Mouse (Mus musculus) adrenal gland, adult 18-20 months (tissue): ENCODE measurements around the gene Ndufb3. TPM values are rescaled to one million over a fixed set of nuclear protein-coding genes. Genes with fewer than 3 reads are reported as not detected.
"Not testable (repeated sequence)": the region's sequence is repeated elsewhere in the genome, so short reads cannot be mapped to it uniquely, and the experiment has no call there.

Experiments
- DNase-seq, 2 experiments: peaks; one replicate each; pipeline ENCODE4 v3.0.0; 2021 to 2022; ENCODE audit warnings: low spot score in 2 of 2
- long read RNA-seq, 2 experiments: library from polyadenylated mRNA; stranded (forward); transcript quantifications; one replicate each; pipeline ENCODE4 v2.0.0; 2021
- total RNA-seq, 2 experiments: library from RNA; stranded (reverse); gene quantifications; 1 replicate in 1 of 2; 2 replicates in 1 of 2; pipeline ENCODE4 v1.2.3; 2021

Ndufb3 gene
- 100 to 1,000 TPM; 138 to 195 TPM for total RNA-seq
- long read RNA-seq, experiment 1, transcript Ndufb3-201 (3 exons, 763 nt): major isoform, 30 of 67 reads
- long read RNA-seq, experiment 1, partial matches to known transcripts: 37 of 67 reads
- long read RNA-seq, experiment 1, other reads (novel, unspliced or antisense): 0 of 67 reads
- long read RNA-seq, experiment 2, transcript Ndufb3-201 (3 exons, 763 nt): major isoform, 123 of 238 reads
- long read RNA-seq, experiment 2, partial matches to known transcripts: 113 of 238 reads
- long read RNA-seq, experiment 2, other reads (novel, unspliced or antisense): 2 of 238 reads

DNA sequence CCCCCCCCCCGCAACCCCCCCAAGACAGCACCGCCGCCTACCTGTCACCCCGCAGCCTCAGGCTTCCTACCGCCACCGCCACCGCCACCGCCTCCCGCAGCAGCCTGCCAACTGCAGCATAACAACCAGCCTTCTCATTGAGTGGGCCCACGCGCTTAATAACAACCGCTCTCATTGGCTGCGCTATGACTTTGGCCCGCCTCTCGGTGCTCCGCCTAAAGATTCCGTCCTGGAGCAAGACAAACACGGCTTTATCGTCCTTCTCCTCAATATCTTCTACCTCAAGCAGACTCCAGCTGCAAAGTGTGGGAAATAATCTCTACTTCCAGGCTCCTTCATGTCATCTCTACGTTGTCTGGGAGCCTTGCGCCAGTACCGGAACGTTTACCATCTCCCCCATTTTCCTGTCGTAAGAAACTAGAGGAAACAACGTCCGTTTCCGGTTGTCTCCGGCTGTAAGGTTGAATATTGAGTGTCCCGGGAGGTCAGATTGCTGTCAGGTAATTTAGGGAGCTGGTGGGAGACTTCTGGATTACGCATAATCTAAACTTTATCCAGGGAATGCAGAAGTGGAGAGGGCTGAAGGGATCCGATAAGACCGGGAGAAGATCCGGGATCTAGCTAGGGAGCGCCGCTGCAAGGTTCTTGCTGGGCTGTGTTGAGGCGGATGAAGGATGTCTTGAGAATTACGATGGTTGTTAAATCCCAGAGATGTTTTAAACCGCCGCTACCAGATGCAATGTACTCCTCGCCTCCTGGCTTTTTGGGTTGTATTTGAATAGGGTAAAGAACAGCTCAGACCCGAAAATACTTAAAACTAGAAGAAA is at the start of gene Ndufb3, which contains the start of gene Fam126b:
TSS of gene Ndufb3 (plus strand) at position 214 of the 827 bp plus-strand sequence.
TSS of gene Fam126b (minus strand) at position 153 of the 827 bp plus-strand sequence.
- peak; percentile 80 to 81 for DNase-seq

DNA sequence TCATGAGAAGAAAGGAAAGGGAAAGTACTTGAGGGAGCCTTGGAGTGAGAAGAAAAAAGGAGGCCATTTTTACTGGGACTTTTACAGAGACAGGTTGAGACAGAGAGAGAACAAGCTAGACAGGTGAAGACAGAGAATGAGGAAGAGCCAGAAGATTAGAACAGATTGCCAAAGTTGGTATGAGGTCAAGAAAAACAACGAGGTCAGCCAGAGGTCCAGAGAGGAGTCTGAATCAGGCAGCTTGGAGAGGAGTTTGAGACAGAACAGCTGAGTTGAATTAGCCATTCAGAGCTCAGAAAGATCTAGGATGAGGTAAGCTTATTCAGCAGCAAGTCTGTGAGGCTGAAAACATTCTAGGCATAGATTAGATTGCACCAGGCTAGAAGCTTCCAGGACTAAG is 44.8 kb upstream of the Ndufb3 start:
- DNase-seq: no peak

DNA sequence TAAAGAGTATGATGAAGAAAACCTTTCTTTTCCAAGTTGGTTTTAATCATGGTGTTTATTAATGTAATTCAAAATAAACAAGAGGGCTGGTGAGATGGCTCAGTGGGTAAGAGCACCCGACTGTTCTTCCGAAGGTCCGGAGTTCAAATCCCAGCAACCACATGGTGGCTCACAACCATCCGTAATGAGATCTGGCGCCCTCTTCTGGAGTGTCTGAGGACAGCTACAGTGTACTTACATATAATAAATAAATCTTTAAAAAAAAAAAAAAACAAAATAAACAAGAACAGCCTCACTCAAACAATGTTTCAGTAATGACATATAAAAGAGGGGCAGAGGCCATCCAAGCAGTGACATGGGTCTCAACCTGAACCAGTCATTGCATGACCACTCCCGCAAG is 25.8 kb upstream of the Ndufb3 start:
- DNase-seq: not testable (repeated sequence)

DNA sequence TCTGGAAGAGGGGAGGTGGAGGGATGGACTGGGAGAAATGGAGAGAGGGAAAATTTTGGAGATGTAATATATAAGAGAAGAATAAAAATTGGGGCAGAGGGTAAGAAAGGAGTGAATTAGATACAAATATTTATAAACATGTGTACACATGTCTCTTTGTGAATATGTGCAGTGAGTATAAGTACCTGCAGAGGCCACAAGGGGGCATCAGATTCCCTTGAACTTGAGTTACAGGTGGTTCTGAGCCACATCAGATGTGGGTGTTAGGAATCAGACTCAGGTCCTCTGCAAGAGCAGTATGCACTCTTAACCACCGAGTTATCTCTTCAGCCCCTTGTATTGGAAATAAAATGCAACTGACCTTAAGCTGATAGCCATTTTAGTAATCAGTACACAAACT is 23.7 kb upstream of the Ndufb3 start:
- peak; percentile 39 to 43 for DNase-seq

DNA sequence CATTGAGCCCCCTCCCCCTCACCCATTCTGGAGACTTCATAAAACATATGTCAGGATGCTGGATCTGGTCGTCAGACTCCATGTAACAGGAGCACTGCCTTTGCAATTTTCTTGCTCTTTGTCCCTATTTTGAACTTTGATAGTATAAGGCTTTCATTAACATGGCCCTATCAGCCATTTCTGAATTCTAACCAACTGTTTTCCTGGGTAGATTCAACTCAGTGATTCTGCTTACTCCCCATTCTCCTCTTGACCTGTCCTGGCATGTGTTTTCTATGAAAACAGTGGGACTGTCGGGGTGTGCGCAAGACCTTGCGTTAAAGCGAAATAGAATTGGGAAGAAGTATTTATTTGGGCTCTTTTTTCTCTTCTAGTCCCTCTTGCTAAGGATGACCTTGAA is 21.2 kb upstream of the Ndufb3 start:
- no peak for DNase-seq

DNA sequence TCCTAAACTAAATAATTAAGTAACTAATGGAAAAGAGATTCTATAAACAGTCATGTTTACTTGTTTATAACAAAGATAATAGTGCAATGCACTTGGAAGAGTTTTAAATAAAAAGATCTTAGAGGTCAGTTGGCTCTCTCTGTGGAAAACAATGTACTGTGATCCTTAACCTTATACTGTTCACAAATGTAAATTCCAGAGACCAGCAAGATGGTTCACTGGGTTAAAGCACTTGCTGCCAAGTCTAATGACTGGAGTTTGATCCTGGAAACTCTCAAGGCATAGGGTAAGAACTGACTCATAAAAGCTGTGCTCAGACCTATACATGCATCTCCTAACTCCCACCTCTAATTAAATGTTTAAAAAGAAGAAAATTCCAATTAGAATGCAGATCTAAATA is 19.6 kb upstream of the Ndufb3 start:
- DNase-seq: no peak

DNA sequence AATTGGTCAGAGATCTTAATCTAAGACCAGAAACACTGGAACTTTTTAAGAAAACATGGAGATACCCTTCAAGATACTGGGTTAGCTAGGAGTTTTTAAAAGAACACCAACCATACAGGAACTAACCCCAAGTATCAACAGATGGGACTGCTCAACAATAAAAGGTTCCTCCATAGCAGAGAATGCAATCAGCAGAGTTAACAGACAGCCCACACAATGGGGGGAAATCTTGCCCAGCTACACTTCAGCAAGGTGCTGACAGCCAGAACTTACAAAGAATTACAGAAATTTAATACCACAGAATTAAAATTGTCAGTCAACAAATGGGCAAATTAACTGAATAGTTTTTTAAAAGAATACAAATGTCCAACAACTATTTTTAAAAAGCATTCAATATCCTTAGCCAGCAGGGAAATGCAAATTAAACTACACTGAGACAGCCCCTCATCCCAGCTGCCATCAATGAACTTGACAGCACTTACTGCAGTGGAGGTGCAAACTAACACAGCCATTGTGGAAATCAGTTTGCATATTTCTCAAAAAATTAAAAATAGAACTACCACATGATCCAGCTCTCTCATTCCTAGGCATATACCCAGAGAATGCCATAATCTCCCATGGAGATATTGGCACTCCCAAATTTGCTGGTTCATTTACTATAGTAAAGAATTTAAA is 17.6 kb upstream of the Ndufb3 start:
- no peak for DNase-seq

DNA sequence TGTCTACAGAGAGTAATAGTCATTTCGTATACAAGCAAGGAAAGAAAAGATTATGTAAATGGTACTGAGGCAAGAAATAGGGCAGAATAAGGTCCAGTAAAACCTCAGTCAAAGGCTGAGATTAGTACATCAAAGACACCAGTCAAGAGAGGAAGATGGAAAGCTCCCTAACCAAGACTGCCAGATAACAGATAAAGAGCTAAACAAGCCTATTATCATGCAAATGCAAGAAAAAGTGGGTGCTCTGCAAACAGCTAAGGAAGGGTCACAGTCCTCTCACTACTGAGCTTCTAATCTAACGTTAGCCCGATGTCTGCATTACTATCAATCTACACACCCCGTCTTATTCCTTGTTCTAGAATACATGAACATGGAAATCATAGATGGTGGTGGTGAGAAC is 15.7 kb upstream of the Ndufb3 start:
- DNase-seq: no peak

DNA sequence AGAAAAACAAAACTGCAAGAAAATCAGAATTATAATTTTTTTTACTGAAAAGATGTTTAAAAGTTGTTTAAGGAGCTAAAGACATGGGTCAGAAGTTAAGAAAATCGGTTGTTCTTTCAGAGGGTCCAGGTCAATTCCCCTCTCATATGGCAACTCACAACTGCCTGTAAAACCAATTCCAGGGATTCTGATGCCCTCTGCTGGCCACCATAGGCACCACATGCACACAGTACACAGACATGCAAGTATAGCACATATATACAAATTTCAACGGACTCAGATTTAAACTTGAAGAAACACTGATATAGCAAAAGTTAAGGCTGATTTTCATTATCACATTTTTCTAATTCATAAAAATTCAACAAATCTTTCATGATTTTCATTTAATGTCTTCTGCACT is 7.0 kb upstream of the Ndufb3 start:
- no peak for DNase-seq

DNA sequence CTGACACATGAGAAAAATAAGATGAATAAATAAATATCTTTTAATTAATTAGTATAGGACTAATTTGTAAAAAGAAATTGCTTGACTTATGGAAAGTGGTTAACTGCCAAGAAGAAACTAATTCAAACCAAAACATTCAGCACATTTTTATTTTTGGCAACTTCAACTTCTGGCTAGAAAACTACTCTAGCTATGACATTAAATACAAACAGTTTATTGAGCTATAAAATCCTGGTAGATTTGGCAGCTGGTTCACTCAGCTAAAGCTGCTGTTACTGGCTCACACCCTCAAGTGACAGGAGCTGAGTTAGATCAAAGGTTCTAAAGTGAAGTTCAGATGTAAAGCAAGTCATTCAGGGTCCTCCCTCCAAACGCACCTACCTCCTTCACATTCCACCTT is 3.6 kb upstream of the Ndufb3 start:
- no peak for DNase-seq

DNA sequence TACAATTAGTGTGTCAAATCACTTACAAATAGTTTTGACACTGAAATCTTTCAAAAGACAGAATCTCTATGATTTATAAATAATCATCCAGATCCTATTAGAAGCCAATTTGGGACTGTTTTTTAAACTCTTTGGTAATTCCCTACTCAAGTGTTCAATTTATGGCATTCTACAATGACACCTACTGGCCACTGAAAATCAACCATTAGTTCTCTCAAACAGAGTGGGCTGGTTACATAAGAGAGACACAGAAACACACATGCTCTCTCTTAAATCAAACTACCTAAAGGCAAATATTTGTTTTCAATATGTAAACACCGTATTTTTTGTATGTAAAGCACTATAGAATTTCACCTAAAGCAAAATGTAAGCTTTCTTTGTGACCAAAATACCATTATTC is 1.9 kb upstream of the Ndufb3 start:
- DNase-seq: no peak

DNA sequence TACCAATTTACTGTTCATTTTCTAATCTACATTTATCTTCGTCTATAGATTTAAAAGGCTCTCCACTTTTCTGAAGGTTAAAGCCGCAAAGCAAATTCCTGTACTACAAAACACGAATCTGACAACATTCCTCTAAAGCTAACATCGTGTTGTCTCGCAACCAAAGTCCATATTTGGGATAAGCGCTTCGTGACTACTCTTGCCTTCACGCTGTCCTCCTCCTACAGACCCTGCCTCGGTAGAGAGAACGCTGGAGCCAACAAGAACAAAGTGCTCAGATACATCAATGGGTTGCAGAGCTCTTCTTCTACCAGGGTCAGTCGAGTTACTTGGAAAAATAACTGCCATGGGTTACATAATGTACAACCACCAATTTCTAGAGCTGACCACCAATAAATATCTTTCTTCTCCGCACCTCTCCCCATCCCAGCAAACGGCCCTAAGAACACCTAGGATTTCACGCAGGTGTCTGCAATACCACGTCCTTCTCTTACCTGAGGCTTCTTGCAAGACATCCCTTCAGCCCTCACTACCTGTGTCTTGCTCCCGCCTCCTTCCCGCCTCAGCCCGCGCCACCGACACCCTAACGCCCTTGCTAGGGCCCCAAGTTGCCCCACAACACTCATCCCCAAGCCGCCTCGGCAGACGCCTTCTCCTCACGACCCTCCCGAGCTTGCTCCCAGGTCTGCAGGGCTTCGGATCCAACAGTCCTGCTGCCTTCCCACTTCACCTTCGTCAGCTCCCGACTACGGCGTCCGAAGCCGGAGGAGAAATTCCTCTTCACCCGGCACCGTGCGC is 612 bp upstream of the Ndufb3 start:
- no peak for DNase-seq

DNA sequence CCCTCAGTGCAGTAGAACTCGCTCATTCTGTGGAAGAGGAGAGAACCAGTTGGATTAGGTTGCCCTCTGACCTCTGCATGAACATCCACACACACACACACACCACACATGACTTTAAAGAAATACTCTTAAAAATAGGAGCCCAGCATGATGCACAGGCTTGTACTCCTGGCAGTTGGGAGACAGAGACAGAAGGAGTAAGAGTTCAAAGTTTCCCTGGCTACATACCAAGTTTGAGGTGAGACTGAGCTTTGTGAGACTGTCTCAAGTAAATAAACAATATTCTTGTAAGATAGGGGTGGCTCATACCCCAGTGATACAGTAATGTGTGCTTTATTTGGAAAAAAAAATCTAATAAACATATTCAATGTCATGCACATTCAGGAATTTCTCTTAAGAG is 1.3 kb downstream of the Ndufb3 start:
- DNase-seq: no peak

DNA sequence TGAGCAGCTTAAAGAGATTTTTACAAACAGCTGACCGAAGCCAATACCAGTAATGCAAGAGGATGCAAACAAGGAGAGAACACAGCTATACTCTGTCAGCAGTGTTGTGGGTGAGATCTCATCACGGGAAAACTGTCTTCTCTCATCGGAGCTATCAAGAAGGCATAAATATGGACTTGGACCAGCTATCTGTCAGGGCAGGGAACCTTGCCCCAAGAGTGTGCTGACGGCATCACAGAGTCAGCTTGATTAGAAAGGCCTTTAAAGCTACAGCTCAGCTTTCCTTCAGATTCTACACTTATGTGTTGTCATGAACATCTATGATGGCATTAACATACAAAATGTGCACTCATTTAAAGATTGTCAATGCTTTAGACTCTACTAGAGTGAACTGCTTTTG is 16.5 kb downstream of the Ndufb3 start:
- no peak for DNase-seq

DNA sequence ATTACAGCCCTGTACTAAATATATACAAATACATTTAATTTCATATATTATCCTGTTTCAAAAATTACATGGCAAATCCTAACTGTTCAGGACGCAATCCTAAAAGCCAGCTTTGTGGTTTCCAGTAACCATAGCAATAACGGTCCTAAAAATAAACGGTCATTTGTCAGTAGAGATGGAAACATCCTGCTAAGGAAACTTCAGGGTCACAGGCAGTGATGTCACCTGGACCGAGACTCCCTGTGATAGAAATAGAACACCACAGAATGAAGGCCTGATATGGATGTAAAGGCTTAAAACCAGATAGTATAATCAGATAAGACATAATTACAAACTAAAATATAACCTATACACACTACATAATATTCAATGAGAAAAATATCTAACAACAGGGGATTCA is 17.6 kb downstream of the Ndufb3 start:
- DNase-seq: no peak

DNA sequence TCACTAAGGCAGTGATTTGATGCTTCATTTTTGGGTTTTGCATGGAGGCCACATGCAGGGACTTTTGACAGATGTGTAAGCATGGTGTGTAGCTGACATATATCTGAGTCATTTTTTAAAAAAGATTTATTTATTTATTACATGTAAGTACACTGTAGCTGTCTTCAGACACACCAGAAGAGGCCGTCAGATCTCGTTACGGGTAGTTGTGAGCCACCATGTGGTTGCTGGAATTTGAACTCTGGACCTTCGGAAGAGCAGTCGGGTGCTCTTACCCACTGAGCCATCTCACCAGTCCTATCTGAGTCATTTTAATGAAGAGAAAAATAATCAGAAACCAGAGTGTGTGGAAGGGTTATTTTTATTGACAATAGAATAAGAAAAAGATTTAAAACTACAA is 23.4 kb downstream of the Ndufb3 start:
- not testable (repeated sequence) for DNase-seq

DNA sequence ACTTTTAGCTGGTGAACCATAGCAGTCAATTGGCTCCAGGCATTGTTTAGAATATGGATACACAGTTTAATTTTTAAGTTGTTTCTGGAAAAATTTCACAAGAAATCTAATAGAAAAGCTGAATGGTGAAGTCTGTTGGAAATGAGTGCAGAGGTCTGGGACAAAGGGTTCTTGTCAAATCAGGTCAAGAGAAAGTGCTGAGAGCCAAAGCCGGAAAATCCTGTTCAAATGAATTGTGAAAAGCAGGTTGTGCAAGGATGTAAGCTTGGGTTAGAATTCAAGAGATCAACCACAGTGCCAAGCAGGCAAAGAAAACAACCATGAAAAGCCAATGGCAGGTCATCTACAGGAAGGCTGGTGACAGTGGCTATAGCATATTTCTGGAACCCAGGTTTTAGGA is 24.0 kb downstream of the Ndufb3 start:
- no peak for DNase-seq

DNA sequence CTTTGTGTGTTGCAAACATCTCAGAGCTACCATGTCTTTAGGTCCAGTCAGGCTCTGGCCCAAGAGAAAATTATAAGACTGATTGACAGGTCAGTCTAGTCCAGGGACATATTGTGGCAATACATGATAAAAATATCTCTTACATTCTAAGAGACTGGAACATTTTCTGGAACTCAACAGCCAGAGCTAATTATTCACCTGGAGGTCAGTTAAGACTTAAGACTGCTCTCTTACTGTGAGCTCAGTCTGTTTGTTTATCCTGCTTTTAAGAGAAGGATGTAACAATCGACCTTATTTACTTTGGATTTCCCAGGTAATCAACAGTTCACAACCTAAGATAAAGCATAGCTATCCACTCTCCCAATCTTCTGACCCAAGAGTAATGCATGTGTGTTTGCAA is 24.4 kb downstream of the Ndufb3 start:
- no peak for DNase-seq

DNA sequence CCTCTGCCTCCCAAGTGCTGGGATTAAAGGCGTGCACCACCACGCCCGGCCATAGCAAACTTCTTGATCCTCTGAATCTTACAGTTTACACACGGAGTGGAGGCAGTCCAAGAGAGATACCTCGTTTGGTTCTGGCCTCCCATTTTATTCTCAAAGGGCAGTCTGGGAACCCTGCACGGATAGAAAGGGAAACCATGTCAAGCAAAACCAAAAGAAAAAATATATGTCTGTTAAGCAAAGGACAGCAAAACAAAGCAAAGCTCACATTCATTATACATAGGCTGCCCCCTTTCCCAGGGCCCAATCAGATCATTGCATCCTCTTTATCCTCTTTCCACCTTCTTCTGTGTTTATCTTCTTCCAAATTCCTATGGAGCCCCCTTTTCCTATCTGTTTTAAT is 27.6 kb downstream of the Ndufb3 start:
- peak; percentile 26 to 33 for DNase-seq

DNA sequence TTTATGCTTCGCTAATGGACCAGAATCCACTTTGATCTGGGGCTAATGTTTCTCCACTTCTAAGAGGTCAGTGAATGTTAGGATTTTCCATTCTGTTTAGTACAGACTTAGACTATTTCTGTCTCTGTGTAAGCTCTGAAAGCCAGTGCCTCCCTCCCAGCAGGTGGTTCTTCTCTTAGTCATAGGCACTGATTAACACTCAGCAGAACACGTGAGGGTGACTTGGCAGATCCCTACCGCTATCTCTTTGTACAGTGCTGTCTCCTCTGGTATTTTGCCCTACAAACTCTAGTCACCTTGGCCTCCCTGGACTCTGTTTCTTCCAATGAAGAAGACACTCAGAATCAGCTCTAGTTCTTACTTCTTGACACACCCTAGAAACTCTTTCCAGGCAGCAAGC is 28.2 kb downstream of the Ndufb3 start:
- no peak for DNase-seq

DNA sequence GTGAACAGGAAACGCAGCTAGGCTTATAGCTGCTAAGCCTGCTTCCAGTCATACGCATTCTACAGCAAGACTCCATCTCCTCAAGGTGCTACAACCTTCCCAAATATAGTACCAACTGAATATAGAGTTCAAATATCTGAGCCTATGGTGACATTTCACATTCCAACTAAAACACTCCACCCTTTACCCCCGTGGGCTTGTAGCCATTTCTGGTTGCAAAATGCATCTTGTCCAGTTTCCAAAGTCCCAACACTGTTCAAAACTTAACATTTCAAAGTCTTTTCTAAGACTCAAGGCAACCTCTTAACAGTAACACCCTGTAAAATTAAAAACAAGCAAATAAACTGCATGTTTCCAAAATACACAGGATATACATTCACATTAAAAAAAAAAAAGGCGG is 29.0 kb downstream of the Ndufb3 start:
- DNase-seq: no peak
